Mouse (Mus musculus): ENCODE data around the gene Scn4a. TPM values are rescaled to one million over a fixed set of nuclear protein-coding genes. Genes with fewer than 3 reads are reported as not detected.

Scn4a gene
- polyA plus RNA-seq, 1 experiment from 2014 or later: not detected

DNA sequence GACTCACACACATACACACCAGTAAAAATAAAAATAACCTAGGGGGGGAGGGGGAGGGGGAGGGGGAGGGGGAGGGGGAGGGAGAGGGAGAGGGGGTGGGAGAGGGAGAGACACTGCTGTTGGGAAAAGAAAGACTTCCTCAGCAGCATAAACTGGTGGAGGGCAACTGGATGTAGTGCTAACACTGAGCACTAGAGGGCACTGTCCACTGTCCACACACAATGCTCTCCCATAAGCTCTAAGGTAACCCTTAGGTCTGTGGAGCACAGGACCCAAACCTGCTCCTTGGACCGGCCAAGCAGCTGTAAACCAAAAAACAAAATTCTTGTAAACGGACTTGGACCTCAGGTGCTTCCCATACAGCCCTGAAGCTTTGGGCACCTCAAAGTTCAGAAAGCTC lies 50.5 kb downstream of the Scn4a start:
- H3K9me3 ChIP-seq (ENCODE audit: control insufficient read depth, low read length): no peaks in the 10 kb centered on the region
- no peak overlapping the region for H3K27ac ChIP-seq (replicated peaks; ENCODE audit: low read depth, low read length)
- no peaks in the 10 kb centered on the region for H3K27me3 ChIP-seq (ENCODE audit: control insufficient read depth, insufficient read depth, low read length)
- H3K36me3 ChIP-seq (ENCODE audit: control insufficient read depth, insufficient read depth, low read length): no peaks in the 10 kb centered on the region
- ATAC-seq (ENCODE audit: low FRiP score, low TSS enrichment) (no peak), DNase-seq (peak; percentile 72)
- H3K4me1 ChIP-seq (ENCODE audit: control insufficient read depth, insufficient read depth, low read length): no peaks in the 10 kb centered on the region
- WGBS: 16% methylated on average over 2 of the region's 2 CpGs
- no peak overlapping the region for H3K4me2 ChIP-seq (ENCODE audit: low read length)
- H3K9ac ChIP-seq (replicated peaks; ENCODE audit: low read length): no peak overlapping the region
- no peak overlapping the region for H3K4me3 ChIP-seq (replicated peaks; ENCODE audit: low read depth, low read length)

DNA sequence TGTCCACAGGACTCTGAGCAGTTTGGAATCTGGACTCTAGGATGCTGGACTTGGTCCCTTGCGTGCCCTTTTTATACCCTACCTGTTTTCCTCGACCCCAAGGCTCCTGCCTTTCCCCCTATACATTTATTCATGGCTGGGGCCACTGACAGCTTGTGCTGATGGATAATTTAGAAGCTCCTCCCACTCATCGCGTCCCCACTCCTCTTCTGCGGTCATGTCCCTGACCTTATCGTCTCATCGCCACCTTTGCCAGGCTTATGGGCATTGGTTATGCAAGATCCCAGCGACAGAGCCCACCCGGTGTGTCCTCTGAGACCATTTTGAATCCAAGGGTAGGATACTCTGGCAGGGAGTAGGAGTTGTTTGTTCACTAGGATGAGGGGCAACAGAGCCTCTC lies 51.3 kb downstream of the Scn4a start, which contains the start of gene Gh:
Gene Gh (minus strand): TSS at position 101 of the 400 bp plus-strand sequence.
- no peaks in the 10 kb centered on the region for H3K4me1 ChIP-seq (ENCODE audit: control insufficient read depth, insufficient read depth, low read length)
- ATAC-seq (ENCODE audit: low FRiP score, low TSS enrichment) (no peak), DNase-seq (no peak)
- H3K4me3 ChIP-seq (replicated peaks; ENCODE audit: low read depth, low read length): no peak within 1 kb of the TSS
- H3K27ac ChIP-seq (replicated peaks; ENCODE audit: low read depth, low read length): no peak within 1 kb of the TSS
- H3K9ac ChIP-seq (replicated peaks; ENCODE audit: low read length): no peak within 1 kb of the TSS
- H3K27me3 ChIP-seq (ENCODE audit: control insufficient read depth, insufficient read depth, low read length): no peaks in the 10 kb centered on the region
- no peak within 1 kb of the TSS for H3K4me2 ChIP-seq (ENCODE audit: low read length)
- no peaks in the 10 kb centered on the region for H3K36me3 ChIP-seq (ENCODE audit: control insufficient read depth, insufficient read depth, low read length)
- 86% methylated on average over 9 of the region's 9 CpGs for WGBS
- H3K9me3 ChIP-seq (ENCODE audit: control insufficient read depth, low read length): no peaks in the 10 kb centered on the region

DNA sequence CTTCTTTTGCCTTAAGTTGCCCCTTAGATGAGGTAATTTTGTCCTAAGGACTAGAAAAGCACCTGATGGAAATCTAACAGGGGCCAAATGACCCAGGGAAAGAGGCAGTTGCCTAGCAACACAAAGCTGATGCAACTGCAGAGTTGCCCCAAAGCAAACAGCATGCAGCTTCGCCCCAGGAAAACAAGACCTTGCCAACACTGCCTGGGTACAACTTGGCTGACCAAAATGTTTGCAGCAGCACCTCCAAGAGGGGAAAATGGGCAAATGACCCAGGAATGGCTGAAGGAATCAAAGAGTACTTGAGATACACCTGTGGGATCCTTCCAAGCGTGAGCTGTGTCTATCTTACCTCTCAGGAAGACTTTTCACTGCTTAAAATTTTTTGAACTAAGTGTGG lies 61.2 kb downstream of the Scn4a start:
- H3K9ac ChIP-seq (replicated peaks; ENCODE audit: low read length): no peak overlapping the region
- no peak overlapping the region for H3K4me3 ChIP-seq (replicated peaks; ENCODE audit: low read depth, low read length)
- 84% methylated on average over 2 of the region's 2 CpGs for WGBS
- DNase-seq: no peak
- no peak for ATAC-seq (ENCODE audit: low FRiP score, low TSS enrichment)
- H3K27ac ChIP-seq (replicated peaks; ENCODE audit: low read depth, low read length): no peak overlapping the region
- H3K27me3 ChIP-seq (ENCODE audit: control insufficient read depth, insufficient read depth, low read length): no peaks in the 10 kb centered on the region
- no peak overlapping the region for H3K4me2 ChIP-seq (ENCODE audit: low read length)
- H3K4me1 ChIP-seq (ENCODE audit: control insufficient read depth, insufficient read depth, low read length): no peaks in the 10 kb centered on the region
- H3K36me3 ChIP-seq (ENCODE audit: control insufficient read depth, insufficient read depth, low read length): no peaks in the 10 kb centered on the region
- H3K9me3 ChIP-seq (ENCODE audit: control insufficient read depth, low read length): no peaks in the 10 kb centered on the region

DNA sequence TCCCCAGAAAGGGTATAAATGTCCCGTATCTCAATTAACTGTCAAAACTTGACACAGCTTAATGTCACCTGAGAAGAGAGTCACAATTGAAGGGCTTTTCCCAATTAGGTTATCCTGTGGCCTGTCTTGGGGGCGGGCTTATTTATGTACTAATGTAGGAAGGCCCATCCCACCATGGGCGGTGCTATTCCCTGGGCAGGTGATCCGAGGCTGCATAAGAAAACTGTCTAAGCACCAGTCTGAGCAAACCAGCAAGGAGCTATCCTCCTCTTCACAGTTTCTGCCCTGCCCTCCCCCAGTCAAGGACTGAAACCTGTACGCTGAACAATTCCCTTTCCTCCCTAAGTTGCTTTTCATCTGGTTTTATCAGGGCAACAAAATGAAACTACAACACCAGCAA lies 62.7 kb downstream of the Scn4a start:
- no peak overlapping the region for H3K4me3 ChIP-seq (replicated peaks; ENCODE audit: low read depth, low read length)
- DNase-seq: no peak
- no peak overlapping the region for H3K4me2 ChIP-seq (ENCODE audit: low read length)
- H3K9ac ChIP-seq (replicated peaks; ENCODE audit: low read length): no peak overlapping the region
- no peaks in the 10 kb centered on the region for H3K4me1 ChIP-seq (ENCODE audit: control insufficient read depth, insufficient read depth, low read length)
- ATAC-seq (ENCODE audit: low FRiP score, low TSS enrichment): no peak
- H3K36me3 ChIP-seq (ENCODE audit: control insufficient read depth, insufficient read depth, low read length): no peaks in the 10 kb centered on the region
- H3K27ac ChIP-seq (replicated peaks; ENCODE audit: low read depth, low read length): no peak overlapping the region
- 94% methylated on average over 5 of the region's 5 CpGs for WGBS
- H3K27me3 ChIP-seq (ENCODE audit: control insufficient read depth, insufficient read depth, low read length): no peaks in the 10 kb centered on the region
- no peaks in the 10 kb centered on the region for H3K9me3 ChIP-seq (ENCODE audit: control insufficient read depth, low read length)

DNA sequence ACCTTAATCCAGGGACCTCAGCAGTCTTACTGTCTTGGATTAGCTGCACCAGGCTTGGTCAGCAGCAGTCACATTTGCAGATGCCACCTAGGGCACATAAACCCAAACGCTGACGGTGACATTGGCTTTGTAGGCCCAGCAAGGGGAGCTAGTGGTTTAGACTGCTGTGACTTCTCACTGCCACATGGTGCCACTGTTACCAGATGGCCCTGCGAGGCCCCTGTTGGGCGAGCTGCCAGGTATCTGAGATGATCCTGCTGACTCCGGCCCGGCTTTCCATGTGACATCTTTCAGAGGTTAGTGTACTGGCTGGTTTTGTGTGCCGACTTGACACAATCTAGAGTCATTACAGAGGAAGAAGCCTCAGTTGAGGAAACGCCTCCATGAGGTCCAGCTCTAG lies 63.7 kb downstream of the Scn4a start:
- Histone ChIP-seq H3K4me3 (replicated peaks; ENCODE audit: low read depth, low read length) (no peak overlapping the region), H3K9ac (replicated peaks; ENCODE audit: low read length) (no peak overlapping the region), H3K27ac (replicated peaks; ENCODE audit: low read depth, low read length) (no peak overlapping the region), H3K9me3 (ENCODE audit: control insufficient read depth, low read length) (no peaks in the 10 kb centered on the region), H3K4me2 (ENCODE audit: low read length) (no peak overlapping the region), H3K27me3 (ENCODE audit: control insufficient read depth, insufficient read depth, low read length) (no peaks in the 10 kb centered on the region), H3K36me3 (ENCODE audit: control insufficient read depth, insufficient read depth, low read length) (no peaks in the 10 kb centered on the region), H3K4me1 (ENCODE audit: control insufficient read depth, insufficient read depth, low read length) (no peaks in the 10 kb centered on the region)
- DNase-seq (peak; percentile 61), ATAC-seq (ENCODE audit: low FRiP score, low TSS enrichment) (no peak)
- 72% methylated on average over 8 of the region's 8 CpGs for WGBS

DNA sequence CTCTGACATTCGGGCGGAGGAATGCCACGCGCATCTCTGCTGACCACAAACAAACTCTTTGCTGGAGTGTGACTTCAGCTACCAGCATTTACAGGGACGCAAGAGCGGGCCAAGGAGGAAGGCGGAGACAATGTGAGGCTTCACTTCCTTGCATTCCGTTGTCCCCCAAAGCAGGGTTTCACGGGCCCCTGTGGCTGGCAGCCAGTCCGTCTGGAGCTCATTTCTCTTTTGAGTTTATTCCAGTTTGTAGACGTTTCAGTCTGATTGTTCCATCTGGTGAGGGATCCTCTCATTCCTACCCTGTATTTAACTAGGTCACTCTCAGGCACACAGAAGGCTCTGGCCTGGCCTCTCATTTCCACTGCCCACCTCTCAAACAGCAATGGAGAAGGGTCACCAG lies 66.1 kb downstream of the Scn4a start:
- Histone ChIP-seq H3K27ac (replicated peaks; ENCODE audit: low read depth, low read length) (no peak overlapping the region), H3K4me2 (ENCODE audit: low read length) (no peak overlapping the region), H3K27me3 (ENCODE audit: control insufficient read depth, insufficient read depth, low read length) (no peaks in the 10 kb centered on the region), H3K36me3 (ENCODE audit: control insufficient read depth, insufficient read depth, low read length) (no peaks in the 10 kb centered on the region), H3K4me3 (replicated peaks; ENCODE audit: low read depth, low read length) (no peak overlapping the region), H3K9ac (replicated peaks; ENCODE audit: low read length) (no peak overlapping the region), H3K4me1 (ENCODE audit: control insufficient read depth, insufficient read depth, low read length) (no peaks in the 10 kb centered on the region), H3K9me3 (ENCODE audit: control insufficient read depth, low read length) (no peaks in the 10 kb centered on the region)
- no peak for DNase-seq
- ATAC-seq (ENCODE audit: low FRiP score, low TSS enrichment): no peak
- 68% methylated on average over 11 of the region's 11 CpGs for WGBS

DNA sequence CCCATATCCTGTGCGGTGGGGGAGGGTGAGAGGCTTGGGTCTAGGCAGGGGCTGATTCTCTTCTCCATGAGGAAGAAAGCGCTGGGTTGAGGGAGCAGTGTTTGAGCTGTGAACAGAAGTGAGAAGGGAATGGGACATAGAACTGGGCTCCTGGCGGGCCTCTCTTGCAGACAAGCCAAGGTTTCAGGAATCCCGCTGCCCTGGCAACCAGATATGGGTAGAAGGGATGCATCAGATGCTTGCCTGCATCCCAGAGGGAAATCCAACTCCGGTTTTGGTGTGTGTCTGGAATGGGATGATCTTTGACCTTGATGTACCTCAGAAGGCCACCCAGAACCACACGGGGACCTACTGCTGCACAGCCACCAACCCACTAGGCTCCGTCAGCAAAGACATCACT lies 66.9 kb downstream of the Scn4a start:
- no peak overlapping the region for H3K9ac ChIP-seq (replicated peaks; ENCODE audit: low read length)
- H3K27ac ChIP-seq (replicated peaks; ENCODE audit: low read depth, low read length): no peak overlapping the region
- no peaks in the 10 kb centered on the region for H3K4me1 ChIP-seq (ENCODE audit: control insufficient read depth, insufficient read depth, low read length)
- no peaks in the 10 kb centered on the region for H3K36me3 ChIP-seq (ENCODE audit: control insufficient read depth, insufficient read depth, low read length)
- H3K27me3 ChIP-seq (ENCODE audit: control insufficient read depth, insufficient read depth, low read length): no peaks in the 10 kb centered on the region
- no peak for DNase-seq
- H3K4me3 ChIP-seq (replicated peaks; ENCODE audit: low read depth, low read length): no peak overlapping the region
- H3K9me3 ChIP-seq (ENCODE audit: control insufficient read depth, low read length): no peaks in the 10 kb centered on the region
- no peak overlapping the region for H3K4me2 ChIP-seq (ENCODE audit: low read length)
- ATAC-seq (ENCODE audit: low FRiP score, low TSS enrichment): no peak
- 88% methylated on average over 7 of the region's 7 CpGs for WGBS

DNA sequence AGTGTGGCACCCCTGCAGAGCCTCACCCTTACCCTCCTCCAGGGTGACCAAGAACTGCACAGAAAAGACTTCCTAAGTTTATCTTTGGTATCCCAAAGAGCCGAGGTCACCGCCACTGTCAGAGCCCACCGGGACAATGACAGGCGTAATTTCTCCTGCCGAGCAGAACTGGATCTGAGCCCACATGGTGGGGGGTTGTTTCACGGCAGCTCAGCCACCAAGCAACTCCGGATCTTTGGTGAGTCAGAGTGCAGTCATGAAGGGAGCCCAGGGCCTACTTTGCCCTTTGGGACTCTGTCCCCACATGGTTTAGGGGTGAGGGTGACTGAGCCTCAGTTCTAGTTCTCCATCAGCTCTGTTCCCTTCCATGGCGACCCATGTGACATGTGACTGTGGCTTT lies 69.0 kb downstream of the Scn4a start:
- DNase-seq (no peak), ATAC-seq (ENCODE audit: low FRiP score, low TSS enrichment) (no peak)
- Histone ChIP-seq H3K4me2 (ENCODE audit: low read length) (no peak overlapping the region), H3K27me3 (ENCODE audit: control insufficient read depth, insufficient read depth, low read length) (no peaks in the 10 kb centered on the region), H3K27ac (replicated peaks; ENCODE audit: low read depth, low read length) (no peak overlapping the region), H3K36me3 (ENCODE audit: control insufficient read depth, insufficient read depth, low read length) (no peaks in the 10 kb centered on the region), H3K9me3 (ENCODE audit: control insufficient read depth, low read length) (no peaks in the 10 kb centered on the region), H3K4me3 (replicated peaks; ENCODE audit: low read depth, low read length) (no peak overlapping the region), H3K4me1 (ENCODE audit: control insufficient read depth, insufficient read depth, low read length) (no peaks in the 10 kb centered on the region), H3K9ac (replicated peaks; ENCODE audit: low read length) (no peak overlapping the region)
- WGBS: 65% methylated on average over 8 of the region's 8 CpGs

DNA sequence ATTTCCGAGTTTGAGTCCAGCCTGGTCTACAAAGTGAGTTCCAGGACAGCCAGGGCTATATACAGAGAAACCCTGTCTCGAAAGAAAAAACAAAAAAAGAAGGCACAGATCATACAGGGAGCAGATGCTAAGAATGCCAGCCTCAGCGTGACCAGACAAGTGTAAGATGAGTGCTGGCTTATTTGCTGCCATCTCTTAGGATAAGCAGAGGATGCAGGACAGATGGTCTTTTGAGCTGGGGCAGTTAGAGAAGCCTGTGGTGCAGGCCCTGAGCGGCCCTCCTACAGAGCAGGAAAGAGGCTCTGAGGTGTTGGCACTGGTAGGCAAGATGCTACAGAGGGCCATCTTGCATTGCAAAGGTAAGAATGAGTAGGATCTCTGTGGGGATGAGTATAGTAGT lies 69.7 kb downstream of the Scn4a start:
- no peaks in the 10 kb centered on the region for H3K4me1 ChIP-seq (ENCODE audit: control insufficient read depth, insufficient read depth, low read length)
- H3K9ac ChIP-seq (replicated peaks; ENCODE audit: low read length): no peak overlapping the region
- H3K4me3 ChIP-seq (replicated peaks; ENCODE audit: low read depth, low read length): no peak overlapping the region
- ATAC-seq (ENCODE audit: low FRiP score, low TSS enrichment): no peak
- 84% methylated on average over 4 of the region's 4 CpGs for WGBS
- no peaks in the 10 kb centered on the region for H3K27me3 ChIP-seq (ENCODE audit: control insufficient read depth, insufficient read depth, low read length)
- no peaks in the 10 kb centered on the region for H3K36me3 ChIP-seq (ENCODE audit: control insufficient read depth, insufficient read depth, low read length)
- DNase-seq: no peak
- H3K27ac ChIP-seq (replicated peaks; ENCODE audit: low read depth, low read length): no peak overlapping the region
- no peak overlapping the region for H3K4me2 ChIP-seq (ENCODE audit: low read length)
- H3K9me3 ChIP-seq (ENCODE audit: control insufficient read depth, low read length): no peaks in the 10 kb centered on the region

All from midbrain, embryonic 14.5 days (tissue).